Mouse (Mus musculus) G1E (cell line): ENCODE measurements around the gene Trp63. TPM values are rescaled to one million over a fixed set of nuclear protein-coding genes. Genes with fewer than 3 reads are reported as not detected.

ENCODE experiments used
- ATAC-seq: 2 replicates; pipeline ENCODE4 v1.8.0; 2016; ENCODE audit warnings: mild to moderate bottlenecking; ENCODE audit not compliant: insufficient number of reproducible peaks, poor library complexity, low FRiP score, severe bottlenecking; ENCODE audit errors: extremely low read depth
- DNase-seq: peaks from one replicate; pipeline ENCODE4 v3.0.0; 2012; ENCODE audit warnings: low spot score
- H3K27me3 ChIP-seq: 2 replicates; pipeline ENCODE4 v1.6.1; 2012; ENCODE audit warnings: mild to moderate bottlenecking, low read length, inconsistent platforms; ENCODE audit not compliant: insufficient read depth
- H3K36me3 ChIP-seq: replicated peaks from 2 replicates; pipeline ENCODE3; 2012; ENCODE audit warnings: mild to moderate bottlenecking, inconsistent platforms
- H3K4me1 ChIP-seq: 2 replicates; pipeline ENCODE4 v1.6.1; 2012; ENCODE audit warnings: low read depth, low read length, inconsistent platforms, mixed read lengths; ENCODE audit not compliant: insufficient read depth
- H3K4me3 ChIP-seq: 2 replicates; pipeline ENCODE4 v1.5.1; 2012; ENCODE audit warnings: low read depth, mild to moderate bottlenecking, inconsistent platforms, low read length, moderate library complexity, mixed read lengths
- H3K9me3 ChIP-seq: replicated peaks from 2 replicates; pipeline ENCODE4 v1.6.1; 2012; ENCODE audit warnings: inconsistent platforms
- CTCF ChIP-seq: IDR thresholded peaks from 2 replicates; pipeline ENCODE4 v1.5.1; 2012; ENCODE audit warnings: low read depth, low read length, inconsistent platforms, mixed read lengths
- GATA1 ChIP-seq: IDR thresholded peaks from 2 replicates; pipeline ENCODE4 v1.6.1; 2012; ENCODE audit warnings: borderline replicate concordance, low read length, inconsistent platforms, mixed read lengths
- GATA2 ChIP-seq: IDR thresholded peaks from 2 replicates; pipeline ENCODE4 v1.6.1; 2012; ENCODE audit warnings: low read depth, low read length, inconsistent platforms, borderline replicate concordance
- POLR2AphosphoS5 ChIP-seq: IDR thresholded peaks from 2 replicates; pipeline ENCODE4 v1.6.1; 2012; ENCODE audit warnings: low read depth, low read length, inconsistent platforms; ENCODE audit not compliant: insufficient replicate concordance
- TAL1 ChIP-seq: conservative IDR thresholded peaks from 2 replicates; pipeline ENCODE4 v1.6.1; 2012; ENCODE audit warnings: low read depth, low read length, inconsistent platforms, mixed read lengths
- polyA plus RNA-seq: library from polyadenylated mRNA; stranded (reverse); fragments of >175 nt; gene quantifications from 2 replicates; pipeline ENCODE4 v1.2.3, GENCODE M21; 2012
- total RNA-seq, 2 experiments: library from RNA; stranded (forward) in 1 of 2; stranded (reverse) in 1 of 2; fragments of 200-1000 nt in 1 of 2; fragments of >200 nt in 1 of 2; fragmentation: Nextera tagmentation in 1 of 2; gene quantifications; 2 replicates each; pipeline ENCODE4 v1.2.3; 2014 to 2017

Gene Trp63
- total and polyA plus RNA-seq, 3 experiments, result 0.16 TPM; not detected in 2

- TF ChIP-seq GATA1 (no peak), CTCF (no peak), GATA2 (no peak), TAL1 (no peak), POLR2AphosphoS5 (no peak)
- Histone ChIP-seq H3K4me1 (no peaks in the 10 kb centered on the region), H3K36me3 (no peaks in the 10 kb centered on the region), H3K4me3 (no peak overlapping the region), H3K9me3 (peaks cover 5% of the 10 kb centered on the region; the same call in 1 of the 2 replicates), H3K27me3 (no peaks in the 10 kb centered on the region)
- DNase-seq (no peak), ATAC-seq (no peak)
These were observed 192.1 kb downstream of the Trp63 start for GRCm38 (mm10) chr16:25875681-25876080.

DNA sequence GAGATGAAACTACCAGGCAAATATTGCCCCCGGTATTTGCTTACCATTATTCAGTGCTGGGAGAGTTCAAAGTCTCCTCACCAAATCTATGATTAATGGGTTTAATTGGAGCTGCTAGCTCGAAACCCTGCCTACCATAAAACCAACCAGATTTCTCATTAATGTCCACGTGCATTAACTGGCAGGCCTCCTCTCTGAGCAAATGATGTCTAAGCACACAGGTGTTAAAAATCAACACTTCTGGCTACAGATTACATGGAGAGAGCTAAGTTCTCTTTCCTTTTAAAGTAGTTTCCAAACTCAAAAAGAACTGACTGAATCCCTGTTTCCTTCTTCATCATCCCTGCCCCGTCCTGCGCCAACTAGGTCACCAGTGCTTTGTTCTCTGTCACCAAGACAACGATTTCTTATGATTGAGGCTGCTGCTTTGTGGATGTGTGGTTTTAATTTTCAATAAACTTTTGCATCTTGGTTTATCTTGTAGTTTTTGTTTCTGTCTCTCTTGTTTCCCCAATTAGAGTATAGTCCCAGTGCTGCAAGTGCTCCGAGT is 193.9 kb downstream of the Trp63 start:
- H3K4me1 ChIP-seq, result no peaks in the 10 kb centered on the region
- no peak for ATAC-seq

DNA sequence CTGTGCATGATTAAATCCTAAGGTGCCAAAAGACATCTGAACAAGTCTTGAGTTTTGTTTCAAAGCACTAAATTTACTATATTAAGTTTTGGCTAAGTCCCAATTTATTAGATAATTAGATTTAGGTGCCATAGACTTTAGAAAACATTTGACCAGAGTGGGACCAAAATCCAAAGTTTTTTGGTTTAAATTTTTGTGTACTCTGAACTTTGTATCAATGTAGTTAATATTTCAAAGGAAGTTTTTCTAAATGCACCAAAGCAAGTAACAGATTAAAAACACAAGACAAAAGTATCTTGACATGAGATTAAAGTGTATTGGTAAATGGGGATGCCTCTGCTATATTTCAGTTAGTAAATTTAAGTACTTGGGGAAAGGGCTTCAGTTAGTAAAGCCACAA is 194.6 kb downstream of the Trp63 start:
- DNase-seq, result no peak
- H3K36me3 ChIP-seq, result no peaks in the 10 kb centered on the region
- H3K9me3 ChIP-seq, result peaks cover 5% of the 10 kb centered on the region
- no peaks in the 10 kb centered on the region for H3K27me3 ChIP-seq
- TF ChIP-seq GATA2 (no peak), POLR2AphosphoS5 (no peak), TAL1 (no peak), CTCF (no peak), GATA1 (no peak)
- H3K4me3 ChIP-seq, result no peak overlapping the region
- H3K4me1 ChIP-seq, result no peaks in the 10 kb centered on the region
- ATAC-seq, result no peak

More for the DNA sequence above, 193.9 kb downstream of the Trp63 start:
- Histone ChIP-seq H3K36me3 (no peaks in the 10 kb centered on the region), H3K4me3 (no peak overlapping the region), H3K9me3 (peaks cover 4% of the 10 kb centered on the region), H3K27me3 (no peaks in the 10 kb centered on the region)
- no peak for DNase-seq
- no peak for TF ChIP-seq POLR2AphosphoS5
- TF ChIP-seq TAL1, result no peak
- TF ChIP-seq GATA1, result no peak
- no peak for TF ChIP-seq CTCF
- TF ChIP-seq GATA2, result no peak

DNA sequence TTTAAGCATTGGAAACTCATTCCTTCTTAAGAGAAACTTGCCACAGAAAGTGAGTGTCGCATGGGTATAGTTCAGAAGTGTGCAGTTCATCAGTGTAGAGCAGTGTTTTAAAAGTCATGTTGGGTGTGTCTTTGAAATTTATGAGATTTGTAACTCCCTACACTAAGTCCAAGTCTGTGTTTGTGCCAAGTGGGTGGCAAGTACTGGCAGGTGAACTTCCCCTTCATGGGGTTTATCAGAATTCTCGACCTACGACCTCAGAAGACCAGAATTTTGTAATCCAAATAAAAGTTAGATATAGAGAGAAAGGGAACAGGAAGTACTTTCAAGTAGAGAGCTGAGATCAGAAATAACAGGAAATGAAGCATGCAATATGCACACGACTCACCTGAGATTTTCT is 215.5 kb downstream of the Trp63 start:
- no peak for TF ChIP-seq GATA2
- no peak overlapping the region for H3K4me3 ChIP-seq
- no peak for ATAC-seq
- no peaks in the 10 kb centered on the region for H3K27me3 ChIP-seq
- no peaks in the 10 kb centered on the region for H3K36me3 ChIP-seq
- no peaks in the 10 kb centered on the region for H3K4me1 ChIP-seq
- DNase-seq, result no peak
- no peaks in the 10 kb centered on the region; the same call in 1 of the 2 replicates for H3K9me3 ChIP-seq

GRCm38 (mm10) chr16:25899657-25900056 is 216.1 kb downstream of the Trp63 start:
- Histone ChIP-seq H3K4me1 (no peaks in the 10 kb centered on the region), H3K36me3 (no peaks in the 10 kb centered on the region), H3K9me3 (no peaks in the 10 kb centered on the region; the same call in 1 of the 2 replicates), H3K4me3 (no peak overlapping the region), H3K27me3 (no peaks in the 10 kb centered on the region)
- TF ChIP-seq POLR2AphosphoS5 (no peak), TAL1 (no peak), CTCF (no peak), GATA1 (no peak), GATA2 (no peak)
- no peak for DNase-seq
- ATAC-seq, result no peak

- DNase-seq (no peak), ATAC-seq (no peak)
- TF ChIP-seq POLR2AphosphoS5 (no peak), CTCF (no peak), GATA1 (no peak), TAL1 (no peak), GATA2 (no peak)
- Histone ChIP-seq H3K9me3 (no peaks in the 10 kb centered on the region; the same call in 1 of the 2 replicates), H3K36me3 (no peaks in the 10 kb centered on the region), H3K27me3 (no peaks in the 10 kb centered on the region), H3K4me1 (no peaks in the 10 kb centered on the region), H3K4me3 (no peak overlapping the region)
These were observed 216.9 kb downstream of the Trp63 start for GRCm38 (mm10) chr16:25900389-25900908.

GRCm38 (mm10) chr16:25912185-25912584 is 228.6 kb downstream of the Trp63 start:
- Histone ChIP-seq H3K27me3 (no peaks in the 10 kb centered on the region), H3K36me3 (no peaks in the 10 kb centered on the region), H3K4me3 (no peak overlapping the region), H3K9me3 (peaks cover 2% of the 10 kb centered on the region; the same call in 1 of the 2 replicates), H3K4me1 (no peaks in the 10 kb centered on the region)
- TF ChIP-seq GATA1 (no peak), CTCF (no peak), POLR2AphosphoS5 (no peak), GATA2 (no peak), TAL1 (no peak)
- ATAC-seq, result no peak
- no peak for DNase-seq
